Mouse (Mus musculus) frontal cortex, postnatal 14 days (tissue): Measurements from ENCODE around the gene Cog6.

Source experiments
- DNase-seq, 2 experiments: peaks; one replicate each; pipeline ENCODE4 v3.0.0; 2022; ENCODE audit warnings: low spot score in 2 of 2

The Cog6 gene

GRCm38 (mm10) chr3:53016436-53017340 lies at the start of gene Cog6:
Gene Cog6, minus strand, starts transcription at chr3:53017237.
- peak; percentile 77 to 82 for DNase-seq

- DNase-seq: no peak
Measured at GRCm38 (mm10) chr3:53066095-53066372, 49.0 kb upstream of the Cog6 start.

- DNase-seq: no peak
Measured at GRCm38 (mm10) chr3:53065267-53066094, 48.4 kb upstream of the Cog6 start.

- DNase-seq: no peak
Measured at GRCm38 (mm10) chr3:53063423-53064147, 46.5 kb upstream of the Cog6 start.

- DNase-seq: no peak
Measured at GRCm38 (mm10) chr3:53059959-53060358, 42.9 kb upstream of the Cog6 start.

DNA sequence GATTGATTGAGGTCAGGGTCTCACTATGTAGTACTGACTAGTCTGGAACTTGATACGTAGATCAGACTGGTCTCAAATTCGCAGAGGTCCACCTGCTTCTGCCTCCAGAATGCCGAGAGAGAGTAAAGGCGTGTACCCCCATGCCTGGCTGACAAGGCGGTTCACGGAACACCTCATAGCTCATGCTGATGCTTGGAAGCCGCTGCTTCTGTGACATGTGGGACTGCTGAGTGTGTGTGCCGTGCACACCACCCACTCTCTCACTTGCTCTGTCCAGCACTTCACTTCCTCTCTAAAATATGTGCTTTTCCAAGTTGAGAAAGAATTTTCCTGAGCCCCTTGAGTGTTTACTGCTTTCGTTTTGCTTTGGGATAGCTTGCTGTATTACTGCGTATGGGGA lies 39.4 kb upstream of the Cog6 start:
- no peak for DNase-seq

DNA sequence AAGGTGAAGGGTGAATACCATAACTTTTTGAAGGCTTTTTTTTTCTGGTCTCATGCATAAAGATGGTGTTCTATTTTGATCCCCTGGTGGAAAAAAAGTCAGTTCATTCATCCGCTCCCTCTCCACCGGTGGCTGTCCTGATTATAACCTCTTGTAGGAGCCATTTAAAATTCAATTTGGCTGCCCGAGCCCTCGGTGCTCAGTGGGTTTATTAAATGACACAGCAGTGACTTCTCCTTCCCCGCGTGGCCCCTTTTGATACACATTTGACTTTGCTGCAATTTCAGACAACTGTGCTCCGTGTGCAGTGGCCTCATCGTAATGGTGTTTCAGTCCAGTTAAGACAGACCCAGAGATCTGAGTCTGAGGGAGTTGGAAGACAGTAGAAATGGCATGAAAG lies 35.3 kb upstream of the Cog6 start:
- DNase-seq: no peak

DNA sequence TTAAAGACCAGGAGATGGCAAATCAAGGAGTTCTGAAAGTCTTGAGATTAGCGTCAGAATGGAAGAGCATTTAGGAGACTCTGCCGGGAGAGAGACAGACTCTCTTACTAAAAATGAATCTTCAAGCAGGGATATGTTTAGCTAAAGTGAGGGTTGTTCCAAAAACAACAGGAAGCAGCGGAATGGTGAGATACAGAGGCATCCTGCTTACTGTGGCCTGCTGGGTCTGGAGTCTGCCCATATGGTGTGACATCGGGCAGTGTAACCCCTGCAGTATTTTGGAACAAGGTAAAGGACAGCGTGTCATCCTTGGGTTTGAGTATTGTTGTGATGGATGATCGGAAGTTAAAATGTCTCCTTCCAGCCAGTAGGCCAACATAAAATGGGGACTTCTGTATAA lies 29.3 kb upstream of the Cog6 start:
- DNase-seq: no peak

DNA sequence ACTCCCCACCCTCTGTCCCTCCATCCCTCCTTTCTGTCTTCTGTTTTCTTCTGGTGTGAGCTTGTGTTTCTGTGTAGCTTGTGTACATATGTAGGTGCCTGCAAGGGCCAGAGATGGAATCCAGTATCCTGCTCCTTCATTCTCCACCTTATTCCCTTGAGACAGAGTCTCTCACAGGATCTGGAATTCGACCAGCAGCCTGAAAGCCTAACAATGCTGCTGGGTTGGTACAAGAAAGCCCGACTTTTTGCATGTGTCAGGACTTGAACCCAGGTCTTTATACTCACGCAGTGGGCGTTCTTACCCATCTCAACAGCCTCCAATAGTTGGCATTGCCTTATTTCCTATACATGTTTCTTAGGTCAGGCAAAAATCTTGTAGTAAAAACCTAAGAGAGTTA lies 28.7 kb upstream of the Cog6 start:
- DNase-seq: no peak

GRCm38 (mm10) chr3:53044682-53045299 lies 27.8 kb upstream of the Cog6 start:
- no peak for DNase-seq

DNA sequence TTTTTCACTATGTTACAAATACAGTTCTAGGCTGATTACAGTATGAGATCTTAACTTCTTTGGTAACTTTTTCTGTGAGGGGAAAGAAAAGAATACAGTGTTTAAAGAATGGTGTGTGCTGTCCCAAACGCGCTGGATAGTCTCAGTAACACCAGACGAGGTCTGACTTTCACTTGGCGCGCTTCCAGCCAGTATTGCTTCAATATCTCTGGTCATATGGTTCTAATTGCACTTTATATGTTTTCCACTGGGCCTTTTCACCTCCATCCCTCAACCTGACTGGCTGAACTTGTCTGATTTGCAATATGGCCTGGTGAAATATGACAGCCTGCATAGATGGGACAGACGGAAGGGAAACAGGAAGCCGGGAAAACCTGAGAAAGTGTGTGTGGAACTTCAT lies 27.2 kb upstream of the Cog6 start:
- no peak for DNase-seq

GRCm38 (mm10) chr3:53043206-53043780 lies 26.3 kb upstream of the Cog6 start:
- no peak for DNase-seq

GRCm38 (mm10) chr3:53042240-53042567 lies 25.2 kb upstream of the Cog6 start:
- DNase-seq: no peak

DNA sequence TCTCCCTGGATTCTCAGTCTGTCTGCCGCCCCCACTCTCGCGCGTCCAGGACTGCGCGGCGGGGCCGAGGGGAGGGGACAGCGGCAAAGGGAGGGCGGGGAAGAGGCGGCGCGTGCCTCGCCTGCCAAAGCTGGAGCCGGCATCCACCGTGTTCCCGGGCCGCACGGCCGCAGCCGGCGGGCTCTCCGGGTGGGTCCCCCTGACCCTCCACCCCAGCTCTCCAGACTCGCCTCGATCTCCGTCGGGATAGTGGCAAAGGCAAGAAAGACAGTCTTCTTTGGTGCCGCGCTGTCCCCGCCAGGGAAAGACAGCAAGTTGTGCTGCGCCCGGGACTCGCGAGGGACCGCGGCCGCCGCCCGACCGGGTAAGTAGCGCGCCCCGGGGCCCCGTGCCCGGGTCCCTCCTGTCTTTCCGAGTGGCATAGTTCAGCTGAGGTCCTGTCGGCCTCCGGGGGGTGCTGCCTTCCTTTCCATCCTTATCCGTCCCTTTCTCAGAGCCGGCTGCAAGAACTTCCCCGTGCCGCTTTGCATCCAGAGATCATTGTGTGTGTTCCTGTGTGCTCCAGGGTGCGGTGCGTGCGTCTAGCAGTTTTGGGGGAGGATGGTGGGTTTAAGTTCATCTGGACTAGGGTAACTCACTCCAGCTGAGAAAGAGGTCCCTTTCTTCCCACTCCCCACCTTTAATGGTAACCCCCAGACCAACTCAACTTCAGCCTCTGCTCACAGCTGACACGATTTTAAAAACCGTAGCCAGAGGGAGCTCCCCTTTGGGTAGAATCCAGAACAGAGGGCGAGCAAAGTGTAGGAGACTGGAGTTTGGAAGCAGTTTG lies 24.6 kb upstream of the Cog6 start, which contains the start of gene Lhfp:
Gene Lhfp (plus strand): TSS at position 118 of the 829 bp plus-strand sequence.
- DNase-seq: peak; percentile 28 to 52

- DNase-seq: no peak
Measured at GRCm38 (mm10) chr3:53040593-53041410, 23.8 kb upstream of the Cog6 start.

- DNase-seq: no peak
Measured at GRCm38 (mm10) chr3:53039746-53040145, 22.7 kb upstream of the Cog6 start.

DNA sequence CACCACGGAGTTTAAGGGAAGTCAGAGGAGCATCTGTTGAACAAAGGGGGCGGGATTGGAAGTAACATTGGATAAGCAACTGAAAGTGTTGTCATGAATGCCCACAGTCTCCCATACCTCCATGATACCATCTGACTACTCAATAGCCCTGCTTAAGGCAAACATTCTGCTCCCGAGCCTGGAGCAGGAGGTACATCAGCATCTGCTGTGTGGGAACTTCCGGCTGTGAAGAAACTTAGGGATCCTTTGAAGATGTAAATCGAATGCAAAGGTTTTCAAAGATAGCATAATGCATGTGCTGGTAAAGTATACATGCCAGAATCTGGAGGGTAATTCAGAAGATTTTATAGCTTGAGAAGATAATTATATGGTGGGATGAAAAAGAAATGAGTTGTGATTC lies 21.9 kb upstream of the Cog6 start:
- DNase-seq: no peak

- no peak for DNase-seq
Measured at GRCm38 (mm10) chr3:53036941-53037340, 19.9 kb upstream of the Cog6 start.

GRCm38 (mm10) chr3:53036076-53036475 lies 19.0 kb upstream of the Cog6 start:
- no peak for DNase-seq

DNA sequence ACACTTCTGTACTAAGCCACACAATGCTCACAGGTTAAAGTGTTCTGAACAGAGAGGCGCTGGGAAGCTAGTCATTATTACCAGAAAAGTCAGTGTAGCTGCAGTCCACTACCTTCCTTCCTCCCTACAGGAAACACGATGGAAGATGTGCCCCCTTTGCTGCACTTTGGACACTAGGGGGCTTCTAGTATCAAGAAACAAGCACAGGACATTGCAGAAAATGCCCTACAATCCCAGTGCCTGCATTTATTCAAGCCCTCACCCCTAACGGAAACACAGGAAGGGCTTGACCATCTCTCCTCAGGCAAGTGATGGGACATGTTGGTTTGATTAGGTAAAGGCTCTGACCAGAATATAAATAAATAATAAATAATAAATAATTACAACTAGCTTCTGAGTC lies 16.4 kb upstream of the Cog6 start:
- DNase-seq: no peak
